Mouse (Mus musculus): ENCODE measurements around the gene 5330417C22Rik. TPM values are rescaled to one million over a fixed set of nuclear protein-coding genes. Genes with fewer than 3 reads are reported as not detected.

Gene 5330417C22Rik
- polyA plus RNA-seq, 1 experiment from 2014 or later = 20.8 TPM

- H3K9ac ChIP-seq (ENCODE audit: low read depth, low read length) = no peak overlapping the region
- H3K4me1 ChIP-seq (ENCODE audit: control insufficient read depth, insufficient read depth, low read length) = peaks cover 48% of the 10 kb centered on the region
- no peak overlapping the region for H3K4me3 ChIP-seq (ENCODE audit: low read depth, low read length)
Measured at GRCm38 (mm10) chr3:108413634-108414360, 122.5 kb downstream of the 5330417C22Rik start.

GRCm38 (mm10) chr3:108411754-108412121, 124.6 kb downstream of the 5330417C22Rik start:
- peaks cover 24% of the 10 kb centered on the region for H3K36me3 ChIP-seq (ENCODE audit: control insufficient read depth, insufficient read depth, low read length)
- H3K27me3 ChIP-seq (ENCODE audit: control insufficient read depth, insufficient read depth, low read depth, low read length) = no peaks in the 10 kb centered on the region
- H3K27ac ChIP-seq (ENCODE audit: low read length) = peak overlapping the region; percentile 88
- H3K9ac ChIP-seq (ENCODE audit: low read depth, low read length) = peak overlapping the region; percentile 79
- peaks cover 3% of the 10 kb centered on the region; the same call in 1 of the 2 replicates for H3K9me3 ChIP-seq (replicated peaks; ENCODE audit: control insufficient read depth, low read length, poor library complexity, severe bottlenecking)
- ATAC-seq = peak; percentile 43
- peak overlapping the region; percentile 28 for H3K4me3 ChIP-seq (ENCODE audit: low read depth, low read length)
- H3K4me2 ChIP-seq (ENCODE audit: low read length) = peak overlapping the region; percentile 65
- WGBS = 11% methylated on average over 7 of the region's 8 CpGs
- H3K4me1 ChIP-seq (ENCODE audit: control insufficient read depth, insufficient read depth, low read length) = peaks cover 52% of the 10 kb centered on the region

More at GRCm38 (mm10) chr3:108413634-108414360, 122.5 kb downstream of the 5330417C22Rik start:
- ATAC-seq = no peak
- H3K4me2 ChIP-seq (ENCODE audit: low read length) = no peak overlapping the region
- 96% methylated on average over 35 of the region's 35 CpGs for WGBS
- no peaks in the 10 kb centered on the region for H3K27me3 ChIP-seq (ENCODE audit: control insufficient read depth, insufficient read depth, low read depth, low read length)
- peaks cover 19% of the 10 kb centered on the region for H3K36me3 ChIP-seq (ENCODE audit: control insufficient read depth, insufficient read depth, low read length)
- no peak overlapping the region for H3K27ac ChIP-seq (ENCODE audit: low read length)
- peaks cover 3% of the 10 kb centered on the region; the same call in 1 of the 2 replicates for H3K9me3 ChIP-seq (replicated peaks; ENCODE audit: control insufficient read depth, low read length, poor library complexity, severe bottlenecking)

GRCm38 (mm10) chr3:108411026-108411753, 125.1 kb downstream of the 5330417C22Rik start:
- H3K4me1 ChIP-seq (ENCODE audit: control insufficient read depth, insufficient read depth, low read length) = peaks cover 51% of the 10 kb centered on the region
- peak overlapping the region; percentile 79 for H3K9ac ChIP-seq (ENCODE audit: low read depth, low read length)
- peaks cover 27% of the 10 kb centered on the region for H3K36me3 ChIP-seq (ENCODE audit: control insufficient read depth, insufficient read depth, low read length)
- H3K27ac ChIP-seq (ENCODE audit: low read length) = peak overlapping the region; percentile 88
- H3K4me3 ChIP-seq (ENCODE audit: low read depth, low read length) = peak overlapping the region; percentile 28
- 6% methylated on average over 5 of the region's 5 CpGs for WGBS
- peak overlapping the region; percentile 65 for H3K4me2 ChIP-seq (ENCODE audit: low read length)
- H3K9me3 ChIP-seq (replicated peaks; ENCODE audit: control insufficient read depth, low read length, poor library complexity, severe bottlenecking) = peaks cover 3% of the 10 kb centered on the region; the same call in 1 of the 2 replicates
- H3K27me3 ChIP-seq (ENCODE audit: control insufficient read depth, insufficient read depth, low read depth, low read length) = no peaks in the 10 kb centered on the region
- 0 out of 2 replicates have a peak, but pooled peaks have one; percentile 0 for ATAC-seq

- whole genome bisulfite sequencing = 3% methylated on average over 5 of the region's 5 CpGs
Measured at GRCm38 (mm10) chr3:108410359-108410714, 126.0 kb downstream of the 5330417C22Rik start.

GRCm38 (mm10) chr3:108409656-108410358, 126.5 kb downstream of the 5330417C22Rik start:
- no peak for ATAC-seq
- peak overlapping the region; percentile 65 for H3K4me2 ChIP-seq (ENCODE audit: low read length)
- H3K4me3 ChIP-seq (ENCODE audit: low read depth, low read length) = peak overlapping the region; percentile 28
- peaks cover 27% of the 10 kb centered on the region for H3K36me3 ChIP-seq (ENCODE audit: control insufficient read depth, insufficient read depth, low read length)
- peak overlapping the region; percentile 79 for H3K9ac ChIP-seq (ENCODE audit: low read depth, low read length)
- H3K9me3 ChIP-seq (replicated peaks; ENCODE audit: control insufficient read depth, low read length, poor library complexity, severe bottlenecking) = peaks cover 3% of the 10 kb centered on the region; the same call in 1 of the 2 replicates
- H3K27me3 ChIP-seq (ENCODE audit: control insufficient read depth, insufficient read depth, low read depth, low read length) = no peaks in the 10 kb centered on the region
- WGBS = 16% methylated on average over 8 of the region's 8 CpGs
- H3K4me1 ChIP-seq (ENCODE audit: control insufficient read depth, insufficient read depth, low read length) = peaks cover 56% of the 10 kb centered on the region
- H3K27ac ChIP-seq (ENCODE audit: low read length) = peak overlapping the region; percentile 88

More at GRCm38 (mm10) chr3:108410359-108410714, 126.0 kb downstream of the 5330417C22Rik start:
- Histone ChIP-seq H3K9ac (ENCODE audit: low read depth, low read length) (peak overlapping the region; percentile 79), H3K4me1 (ENCODE audit: control insufficient read depth, insufficient read depth, low read length) (peaks cover 56% of the 10 kb centered on the region), H3K4me3 (ENCODE audit: low read depth, low read length) (peak overlapping the region; percentile 28), H3K9me3 (replicated peaks; ENCODE audit: control insufficient read depth, low read length, poor library complexity, severe bottlenecking) (peaks cover 3% of the 10 kb centered on the region; the same call in 1 of the 2 replicates), H3K4me2 (ENCODE audit: low read length) (peak overlapping the region; percentile 65), H3K27me3 (ENCODE audit: control insufficient read depth, insufficient read depth, low read depth, low read length) (no peaks in the 10 kb centered on the region), H3K27ac (ENCODE audit: low read length) (peak overlapping the region; percentile 88), H3K36me3 (ENCODE audit: control insufficient read depth, insufficient read depth, low read length) (peaks cover 27% of the 10 kb centered on the region)
- no peak; the same call in 1 of the 2 replicates for ATAC-seq

GRCm38 (mm10) chr3:108408517-108409008, 127.8 kb downstream of the 5330417C22Rik start:
- Histone ChIP-seq H3K9ac (ENCODE audit: low read depth, low read length) (no peak overlapping the region), H3K4me2 (ENCODE audit: low read length) (no peak overlapping the region), H3K9me3 (replicated peaks; ENCODE audit: control insufficient read depth, low read length, poor library complexity, severe bottlenecking) (0 out of 2 replicates have a peak, but pooled peaks cover 3% of the 10 kb centered on the region), H3K4me3 (ENCODE audit: low read depth, low read length) (no peak overlapping the region), H3K36me3 (ENCODE audit: control insufficient read depth, insufficient read depth, low read length) (peaks cover 21% of the 10 kb centered on the region), H3K27ac (ENCODE audit: low read length) (no peak overlapping the region), H3K27me3 (ENCODE audit: control insufficient read depth, insufficient read depth, low read depth, low read length) (no peaks in the 10 kb centered on the region), H3K4me1 (ENCODE audit: control insufficient read depth, insufficient read depth, low read length) (peaks cover 50% of the 10 kb centered on the region)
- no peak for ATAC-seq
- WGBS = 90% methylated on average over 8 of the region's 8 CpGs

- Histone ChIP-seq H3K9me3 (replicated peaks; ENCODE audit: control insufficient read depth, low read length, poor library complexity, severe bottlenecking) (no peaks in the 10 kb centered on the region), H3K9ac (ENCODE audit: low read depth, low read length) (no peak overlapping the region), H3K4me3 (ENCODE audit: low read depth, low read length) (no peak overlapping the region), H3K27ac (ENCODE audit: low read length) (peak overlapping the region; percentile 53; the same call in 1 of the 2 replicates), H3K4me1 (ENCODE audit: control insufficient read depth, insufficient read depth, low read length) (peaks cover 43% of the 10 kb centered on the region), H3K4me2 (ENCODE audit: low read length) (no peak overlapping the region), H3K36me3 (ENCODE audit: control insufficient read depth, insufficient read depth, low read length) (peaks cover 21% of the 10 kb centered on the region), H3K27me3 (ENCODE audit: control insufficient read depth, insufficient read depth, low read depth, low read length) (no peaks in the 10 kb centered on the region)
- no peak for ATAC-seq
- 66% methylated on average over 24 of the region's 24 CpGs for WGBS
Measured at GRCm38 (mm10) chr3:108406306-108406885, 129.9 kb downstream of the 5330417C22Rik start.

All from midbrain, embryonic 16.5 days (tissue).